In genomic region chr15:79517710-79518109, GRCm38 (mm10) we compare ENCODE assay signal across 14 mouse cellular contexts. TPM values are rescaled to one million over a fixed set of nuclear protein-coding genes. Genes with fewer than 3 reads are reported as not detected.
DNase-seq lines count a peak whose midpoint lies in the region; ATAC-seq lines count a peak whose summit lies in the region.
"Had no signal": no experiment of that assay in that cellular context is flagged by ENCODE, and none has a peak within 500 bp of the region (broad histone marks: within the 10 kb centered on the region; RNA-seq: fewer than 3 reads in every experiment).

No protein-coding gene starts in this region.

- peak overlapping the region; percentile 67; the same call in 1 of the 2 replicates for H3K4me3 ChIP-seq in heart, embryonic 11.5 days (ENCODE audit: low read depth, low read length)
- H3K4me3 ChIP-seq in limb, embryonic 12.5 days (replicated peaks) = peak overlapping the region; percentile 60
- H3K4me3 ChIP-seq in limb, embryonic 10.5 days = no peak overlapping the region
- H3K4me3 ChIP-seq in embryonic facial prominence, embryonic 13.5 days = peak overlapping the region; percentile 64
- H3K4me3 ChIP-seq in neural tube, embryonic 15.5 days (replicated peaks) = no peak overlapping the region
- H3K4me3 ChIP-seq: left cerebral cortex, adult 2 months had no signal

- ATAC-seq in heart, embryonic 11.5 days (replicated peaks; ENCODE audit: insufficient number of reproducible peaks, low FRiP score, low TSS enrichment) = no peak
- no peak for ATAC-seq in limb, embryonic 12.5 days (ENCODE audit: insufficient number of reproducible peaks, insufficient read depth, low FRiP score, low TSS enrichment, low read depth)
- ATAC-seq in embryonic facial prominence, embryonic 13.5 days (ENCODE audit: insufficient number of reproducible peaks, insufficient read depth, low FRiP score, low TSS enrichment, low read depth) = no peak
- ATAC-seq in neural tube, embryonic 15.5 days (ENCODE audit: low FRiP score) = no peak
- ATAC-seq in activated CD4-positive, CD25-positive, alpha-beta regulatory T cell, adult 4 months = no peak
- ATAC-seq: forebrain, embryonic 13.5 days; midbrain, embryonic 15.5 days had no signal

- peaks cover 3% of the 10 kb centered on the region for H3K4me1 ChIP-seq in heart, embryonic 11.5 days (ENCODE audit: control insufficient read depth, insufficient read depth, low read length)
- H3K4me1 ChIP-seq in limb, embryonic 12.5 days (replicated peaks) = peaks cover 28% of the 10 kb centered on the region
- peaks cover 35% of the 10 kb centered on the region for H3K4me1 ChIP-seq in limb, embryonic 10.5 days
- peaks cover 38% of the 10 kb centered on the region for H3K4me1 ChIP-seq in embryonic facial prominence, embryonic 13.5 days
- H3K4me1 ChIP-seq in neural tube, embryonic 15.5 days = peaks cover 12% of the 10 kb centered on the region

- peak overlapping the region; percentile 90; the same call in 1 of the 2 replicates for H3K4me2 ChIP-seq in heart, embryonic 11.5 days
- peak overlapping the region; percentile 90 for H3K4me2 ChIP-seq in limb, embryonic 12.5 days
- H3K4me2 ChIP-seq in embryonic facial prominence, embryonic 13.5 days = peak overlapping the region; percentile 80
- peak overlapping the region; percentile 85; the same call in 1 of the 2 replicates for H3K4me2 ChIP-seq in neural tube, embryonic 15.5 days

- 75% methylated on average over 4 of the region's 4 CpGs for WGBS in heart, embryonic 11.5 days (ENCODE audit: insufficient replicate concordance)
- WGBS in limb, embryonic 12.5 days = 84% methylated on average over 4 of the region's 4 CpGs
- 73% methylated on average over 4 of the region's 4 CpGs for WGBS in limb, embryonic 10.5 days
- 75% methylated on average over 4 of the region's 4 CpGs for WGBS in embryonic facial prominence, embryonic 13.5 days
- 45% methylated on average over 4 of the region's 4 CpGs for WGBS in neural tube, embryonic 15.5 days

- H3K9me3 ChIP-seq in heart, embryonic 11.5 days (replicated peaks; ENCODE audit: control insufficient read depth, low read length) = no peaks in the 10 kb centered on the region
- H3K9me3 ChIP-seq in limb, embryonic 12.5 days = no peaks in the 10 kb centered on the region
- H3K9me3 ChIP-seq in limb, embryonic 10.5 days (replicated peaks) = no peaks in the 10 kb centered on the region
- no peaks in the 10 kb centered on the region; the same call in 1 of the 2 replicates for H3K9me3 ChIP-seq in embryonic facial prominence, embryonic 13.5 days
- H3K9me3 ChIP-seq in neural tube, embryonic 15.5 days (replicated peaks) = no peaks in the 10 kb centered on the region
- H3K9me3 ChIP-seq: forebrain, embryonic 13.5 days; midbrain, embryonic 15.5 days had no signal

- no peak overlapping the region for H3K9ac ChIP-seq in heart, embryonic 11.5 days (ENCODE audit: low read depth, low read length)
- H3K9ac ChIP-seq in limb, embryonic 12.5 days (replicated peaks) = no peak overlapping the region
- peak overlapping the region; percentile 84 for H3K9ac ChIP-seq in embryonic facial prominence, embryonic 13.5 days
- H3K9ac ChIP-seq in neural tube, embryonic 15.5 days (replicated peaks) = no peak overlapping the region
- H3K9ac ChIP-seq: midbrain, embryonic 15.5 days had no signal

- H3K27ac ChIP-seq in heart, embryonic 11.5 days (ENCODE audit: low read depth, low read length) = no peak overlapping the region
- no peak overlapping the region for H3K27ac ChIP-seq in limb, embryonic 12.5 days
- no peak overlapping the region for H3K27ac ChIP-seq in limb, embryonic 10.5 days
- H3K27ac ChIP-seq in embryonic facial prominence, embryonic 13.5 days = no peak overlapping the region
- no peak overlapping the region for H3K27ac ChIP-seq in neural tube, embryonic 15.5 days (replicated peaks)
- H3K27ac ChIP-seq: forebrain, embryonic 13.5 days; left cerebral cortex, adult 2 months; midbrain, embryonic 15.5 days had no signal

- intact Hi-C loops in heart, postnatal 14 days (cut with DNase I) = no loop called here

- no peak for DNase-seq in heart, postnatal 14 days
- DNase-seq in limb, embryonic 10.5 days (ENCODE audit: low spot score) = no peak
- DNase-seq in adrenal gland, adult (ENCODE audit: inconsistent age in 2 of 2, low spot score in 1 of 2) = no peak
- DNase-seq: kidney, postnatal 36 days; lung, postnatal 10 days had no signal

- H3K27me3 ChIP-seq in heart, embryonic 11.5 days (ENCODE audit: control insufficient read depth, insufficient read depth, low read length) = peaks cover 38% of the 10 kb centered on the region
- peaks cover 55% of the 10 kb centered on the region for H3K27me3 ChIP-seq in limb, embryonic 12.5 days
- H3K27me3 ChIP-seq in limb, embryonic 10.5 days (ENCODE audit: low read depth, poor library complexity, severe bottlenecking) = peaks cover 72% of the 10 kb centered on the region
- peaks cover 45% of the 10 kb centered on the region for H3K27me3 ChIP-seq in embryonic facial prominence, embryonic 13.5 days
- H3K27me3 ChIP-seq in neural tube, embryonic 15.5 days (replicated peaks) = peaks cover 53% of the 10 kb centered on the region

- no peaks in the 10 kb centered on the region; the same call in 1 of the 2 replicates for H3K36me3 ChIP-seq in heart, embryonic 11.5 days (ENCODE audit: control insufficient read depth, insufficient read depth, low read length)
- H3K36me3 ChIP-seq in limb, embryonic 12.5 days = peaks cover under 1% of the 10 kb centered on the region; the same call in 1 of the 2 replicates
- H3K36me3 ChIP-seq in limb, embryonic 10.5 days = no peaks in the 10 kb centered on the region
- peaks cover 12% of the 10 kb centered on the region for H3K36me3 ChIP-seq in embryonic facial prominence, embryonic 13.5 days
- no peaks in the 10 kb centered on the region for H3K36me3 ChIP-seq in neural tube, embryonic 15.5 days
- H3K36me3 ChIP-seq: midbrain, embryonic 15.5 days had no signal

RNA-seq across cellular contexts. Expression of gene Kdelr3, which starts 1.5 kb away (rescaled TPM):
- polyA plus RNA-seq in heart, embryonic 11.5 days (2014; fragmentation: Nextera tagmentation; extraction: Ambion mirVana) = 33.4 and 33.5 TPM in 2 replicates
- total RNA-seq in heart, postnatal 14 days (2021) = 10 to 100 TPM; 13.0 to 13.5 TPM
- polyA plus RNA-seq in limb, embryonic 12.5 days (2016; fragmentation: Nextera tagmentation; extraction: Ambion mirVana) = 35.9 and 42.8 TPM in 2 replicates
- 4.2 and 9.4 TPM in 2 replicates for polyA plus RNA-seq in limb, embryonic 10.5 days (2016; fragmentation: Nextera tagmentation; extraction: Ambion mirVana)
- 89.9 and 99.5 TPM in 2 replicates for polyA plus RNA-seq in embryonic facial prominence, embryonic 13.5 days (2015; fragmentation: Nextera tagmentation; extraction: Ambion mirVana)
- polyA plus RNA-seq in neural tube, embryonic 15.5 days (2015; fragmentation: Nextera tagmentation; extraction: Ambion mirVana) = 18.5 and 23.9 TPM in 2 replicates
- under 1 TPM in 1 of 2 experiments, not detected in 1; 0.69 TPM for polyA plus RNA-seq in activated CD4-positive, CD25-positive, alpha-beta regulatory T cell, adult 4 months (2017; shearing (Covaris generic))

RNA-seq across cellular contexts. Expression of gene Kcnj4, which starts 12.7 kb away (rescaled TPM):
- polyA plus RNA-seq in heart, embryonic 11.5 days (2014; fragmentation: Nextera tagmentation; extraction: Ambion mirVana) = 0.20 TPM in 1 of 2 replicates, not detected in the other
- under 1 TPM; 0.10 to 0.33 TPM for total RNA-seq in heart, postnatal 14 days (2021)
- polyA plus RNA-seq in limb, embryonic 12.5 days (2016; fragmentation: Nextera tagmentation; extraction: Ambion mirVana) = not detected in 2 replicates
- not detected in 2 replicates for polyA plus RNA-seq in limb, embryonic 10.5 days (2016; fragmentation: Nextera tagmentation; extraction: Ambion mirVana)
- not detected in 2 replicates for polyA plus RNA-seq in embryonic facial prominence, embryonic 13.5 days (2015; fragmentation: Nextera tagmentation; extraction: Ambion mirVana)
- not detected in 2 replicates for polyA plus RNA-seq in neural tube, embryonic 15.5 days (2015; fragmentation: Nextera tagmentation; extraction: Ambion mirVana)
- polyA plus RNA-seq in activated CD4-positive, CD25-positive, alpha-beta regulatory T cell, adult 4 months (2017; shearing (Covaris generic)) = not detected
- polyA plus RNA-seq: forebrain, embryonic 13.5 days; gonadal fat pad, adult 2 months had no signal

RNA-seq across cellular contexts. Expression of gene Ddx17, which starts 28.8 kb away (rescaled TPM):
- 50.6 and 60.1 TPM in 2 replicates for polyA plus RNA-seq in heart, embryonic 11.5 days (2014; fragmentation: Nextera tagmentation; extraction: Ambion mirVana)
- total RNA-seq in heart, postnatal 14 days (2021) = 100 to 1,000 TPM; 156 to 161 TPM
- 67.4 and 68.6 TPM in 2 replicates for polyA plus RNA-seq in limb, embryonic 12.5 days (2016; fragmentation: Nextera tagmentation; extraction: Ambion mirVana)
- polyA plus RNA-seq in limb, embryonic 10.5 days (2016; fragmentation: Nextera tagmentation; extraction: Ambion mirVana) = 44.9 and 51.4 TPM in 2 replicates
- 61.4 and 65.8 TPM in 2 replicates for polyA plus RNA-seq in embryonic facial prominence, embryonic 13.5 days (2015; fragmentation: Nextera tagmentation; extraction: Ambion mirVana)
- 47.9 and 49.6 TPM in 2 replicates for polyA plus RNA-seq in neural tube, embryonic 15.5 days (2015; fragmentation: Nextera tagmentation; extraction: Ambion mirVana)
- 10 to 100 TPM; 28.3 to 33.9 TPM for polyA plus RNA-seq in activated CD4-positive, CD25-positive, alpha-beta regulatory T cell, adult 4 months (2017; shearing (Covaris generic))

Comparison
In these comparisons a context has a peak if more than half of its experiments do, and no peak if none do; other contexts are left out.
1. H3K4me3 ChIP-seq: peak in heart, embryonic 11.5 days (single experiment), limb, embryonic 12.5 days (single experiment) and embryonic facial prominence, embryonic 13.5 days (single experiment); none in limb, embryonic 10.5 days (single experiment) and neural tube, embryonic 15.5 days (single experiment).
2. Peak in every context shown above with its lines, with median percentiles within 50 percentile points of each other: H3K4me2 ChIP-seq.